Mouse (Mus musculus) lung, embryonic 14.5 days (tissue): ENCODE data around the gene Jph3. TPM values are rescaled to one million over a fixed set of nuclear protein-coding genes. Genes with fewer than 3 reads are reported as not detected.

ENCODE experiments used
- ATAC-seq: fragments of 200-750 bp; cut with Nextera tagmentation; 2 replicates; pipeline ENCODE4 v1.8.0; 2017; ENCODE audit warnings: mild to moderate bottlenecking, moderate TSS enrichment, moderate library complexity; ENCODE audit not compliant: insufficient read depth
- DNase-seq: peaks from one replicate; pipeline ENCODE4 v3.0.0-alpha.2; 2015
- H3K27ac ChIP-seq: fragments of 300-500 bp; sonication (generic); 2 replicates; pipeline ENCODE4 v1.5.1; 2014; ENCODE audit warnings: low read depth, mild to moderate bottlenecking, moderate library complexity
- H3K27me3 ChIP-seq: fragments of 300-500 bp; sonication (generic); 2 replicates; pipeline ENCODE4 v1.6.1; 2014; ENCODE audit warnings: low read length, control low read depth; ENCODE audit not compliant: insufficient read depth
- H3K36me3 ChIP-seq: fragments of 300-500 bp; sonication (generic); 2 replicates; pipeline ENCODE4 v1.6.1; 2014; ENCODE audit warnings: control low read depth; ENCODE audit not compliant: insufficient read depth
- H3K4me1 ChIP-seq: fragments of 300-500 bp; sonication (generic); 2 replicates; pipeline ENCODE4 v1.6.1; 2014; ENCODE audit warnings: antibody characterized with exemption, control low read depth; ENCODE audit not compliant: insufficient read depth
- H3K4me2 ChIP-seq: fragments of 300-500 bp; sonication (generic); 2 replicates; pipeline ENCODE4 v1.6.1; 2014; ENCODE audit warnings: mild to moderate bottlenecking
- H3K4me3 ChIP-seq: fragments of 300-500 bp; sonication (generic); 2 replicates; pipeline ENCODE4 v1.5.1; 2014; ENCODE audit warnings: low read depth, low read length
- H3K9ac ChIP-seq: fragments of 300-500 bp; sonication (generic); 2 replicates; pipeline ENCODE4 v1.6.1; 2014
- H3K9me3 ChIP-seq: fragments of 300-500 bp; sonication (generic); 2 replicates; pipeline ENCODE4 v1.6.1; 2016; ENCODE audit warnings: low read depth, low read length, control low read depth
- CTCF ChIP-seq: IDR thresholded peaks from 2 replicates; pipeline ENCODE4 v1.5.1; 2016; ENCODE audit warnings: antibody characterized with exemption, low read depth
- WGBS: fragments of 180-500 bp; shearing (Covaris S2); extraction: QIAGEN DNeasy Blood & Tissue Kit; methylation state at CpG from one replicate; pipeline ENCODE4 v1.1.7; 2014; 5-methylcytosine and 5-hydroxymethylcytosine counted together
- polyA plus RNA-seq: library from polyadenylated mRNA; unstranded; fragments of >200 nt; fragmentation: Nextera tagmentation; extraction: Ambion mirVana; gene quantifications from 2 replicates; pipeline ENCODE4 v1.2.1, GENCODE M21; 2014

The Jph3 gene
- polyA plus RNA-seq, 1 experiment from 2014 or later: 0.22 TPM

DNA sequence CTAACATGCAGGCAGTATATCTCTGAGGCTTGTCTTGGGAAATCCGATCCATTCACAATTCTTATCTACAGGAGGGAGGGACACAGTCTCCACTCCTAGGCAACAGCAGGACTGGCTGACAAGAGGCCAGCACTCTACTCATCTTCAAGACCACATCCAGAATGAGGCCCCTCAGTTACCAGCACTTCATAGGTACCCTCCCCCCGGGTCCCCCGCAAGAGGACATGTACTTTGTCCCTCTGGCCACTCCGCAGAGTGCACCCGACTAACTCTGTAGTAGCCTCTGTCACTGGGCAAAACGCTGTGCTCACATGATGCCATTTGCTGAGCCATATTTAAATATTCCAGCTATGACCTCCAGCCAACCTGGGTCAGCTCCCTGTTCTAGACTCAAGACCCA lies 69.0 kb downstream of the Jph3 start:
- no peak for TF ChIP-seq CTCF
- DNase-seq (no peak), ATAC-seq (no peak)
- H3K27ac ChIP-seq: no peak overlapping the region
- no peak overlapping the region for H3K9ac ChIP-seq
- H3K4me2 ChIP-seq: no peak overlapping the region
- H3K4me1 ChIP-seq: no peaks in the 10 kb centered on the region
- 65% methylated on average over 6 of the region's 6 CpGs for WGBS
- H3K9me3 ChIP-seq: no peaks in the 10 kb centered on the region
- no peaks in the 10 kb centered on the region for H3K27me3 ChIP-seq
- no peak overlapping the region for H3K4me3 ChIP-seq
- peaks cover 74% of the 10 kb centered on the region for H3K36me3 ChIP-seq

DNA sequence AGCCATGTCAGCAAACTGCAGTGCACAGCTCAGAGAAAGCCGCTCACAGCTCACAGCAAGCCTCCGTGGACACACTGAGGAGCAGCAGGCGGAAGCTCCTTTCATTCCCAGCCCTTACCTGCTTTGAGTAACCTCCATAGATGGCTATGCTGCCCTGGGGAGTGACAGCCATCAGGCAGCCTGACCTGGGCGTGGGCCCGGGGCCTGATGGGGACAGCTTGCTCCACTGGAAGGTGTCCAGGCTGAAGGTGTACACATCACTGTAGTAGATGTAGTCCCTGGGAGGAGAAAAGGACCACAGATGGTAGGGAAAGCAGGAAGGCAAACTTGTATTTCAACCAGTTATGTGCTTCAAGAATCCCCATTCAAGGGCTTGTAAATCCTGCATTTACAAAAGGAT lies 75.4 kb downstream of the Jph3 start:
- H3K36me3 ChIP-seq: peaks cover 49% of the 10 kb centered on the region

DNA sequence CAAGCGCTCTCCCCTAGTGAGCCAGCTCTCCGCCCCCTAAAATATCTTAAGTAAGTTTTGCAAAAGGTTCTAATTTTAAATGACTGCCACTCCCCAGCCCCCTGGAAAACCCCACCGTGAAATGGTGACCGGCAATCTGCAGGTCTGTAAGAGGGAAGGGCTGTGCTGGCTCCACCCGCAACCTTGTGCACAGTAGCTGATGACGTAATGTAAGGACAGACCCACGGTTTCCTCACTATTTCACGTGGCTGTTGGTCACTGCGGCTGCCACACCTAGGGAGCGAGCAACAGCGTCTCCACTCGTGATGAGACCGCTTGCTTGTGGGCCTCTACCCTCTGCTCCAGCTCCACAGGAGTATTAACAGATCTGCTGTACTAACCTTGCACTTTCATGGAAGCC lies 76.7 kb downstream of the Jph3 start:
- H3K9ac ChIP-seq: no peak overlapping the region
- TF ChIP-seq CTCF: no peak
- no peaks in the 10 kb centered on the region for H3K9me3 ChIP-seq
- H3K4me3 ChIP-seq: no peak overlapping the region
- H3K36me3 ChIP-seq: peaks cover 43% of the 10 kb centered on the region
- no peaks in the 10 kb centered on the region for H3K27me3 ChIP-seq
- ATAC-seq (no peak), DNase-seq (no peak)
- 91% methylated on average over 13 of the region's 13 CpGs for WGBS
- no peak overlapping the region for H3K27ac ChIP-seq
- H3K4me2 ChIP-seq: no peak overlapping the region
- H3K4me1 ChIP-seq: no peaks in the 10 kb centered on the region

More for the DNA sequence above, 75.4 kb downstream of the Jph3 start:
- no peak for TF ChIP-seq CTCF
- Histone ChIP-seq H3K4me1 (no peaks in the 10 kb centered on the region), H3K9me3 (no peaks in the 10 kb centered on the region), H3K4me3 (no peak overlapping the region), H3K27ac (no peak overlapping the region), H3K27me3 (no peaks in the 10 kb centered on the region), H3K9ac (no peak overlapping the region), H3K4me2 (no peak overlapping the region)
- DNase-seq (no peak), ATAC-seq (no peak)
- WGBS: 92% methylated on average over 5 of the region's 5 CpGs

DNA sequence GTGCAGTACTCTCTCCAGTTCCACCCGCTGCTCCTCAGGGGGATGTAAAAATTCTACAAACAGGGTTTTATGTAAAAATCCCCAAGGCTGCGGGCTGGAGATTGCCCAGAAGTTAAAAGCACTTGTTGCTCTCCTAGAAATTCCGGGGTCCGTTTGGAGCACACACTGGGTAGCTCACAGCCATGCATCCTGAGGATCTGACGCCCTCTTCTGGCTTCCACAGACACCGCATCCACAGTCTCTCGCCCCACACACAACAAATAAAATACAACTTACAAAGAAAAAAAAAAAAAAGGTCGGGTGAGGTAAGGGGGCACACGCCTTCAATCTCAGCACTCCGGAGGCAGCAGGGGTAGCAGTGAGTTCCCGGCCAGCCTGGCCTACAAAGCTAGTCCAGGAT lies 78.6 kb downstream of the Jph3 start:
- WGBS: 74% methylated on average over 11 of the region's 11 CpGs
- ATAC-seq: no peak
- DNase-seq: no peak
- Histone ChIP-seq H3K4me2 (no peak overlapping the region), H3K27me3 (no peaks in the 10 kb centered on the region), H3K4me1 (no peaks in the 10 kb centered on the region), H3K9me3 (no peaks in the 10 kb centered on the region), H3K36me3 (peaks cover 46% of the 10 kb centered on the region), H3K27ac (no peak overlapping the region), H3K9ac (no peak overlapping the region), H3K4me3 (no peak overlapping the region)
- no peak for TF ChIP-seq CTCF

DNA sequence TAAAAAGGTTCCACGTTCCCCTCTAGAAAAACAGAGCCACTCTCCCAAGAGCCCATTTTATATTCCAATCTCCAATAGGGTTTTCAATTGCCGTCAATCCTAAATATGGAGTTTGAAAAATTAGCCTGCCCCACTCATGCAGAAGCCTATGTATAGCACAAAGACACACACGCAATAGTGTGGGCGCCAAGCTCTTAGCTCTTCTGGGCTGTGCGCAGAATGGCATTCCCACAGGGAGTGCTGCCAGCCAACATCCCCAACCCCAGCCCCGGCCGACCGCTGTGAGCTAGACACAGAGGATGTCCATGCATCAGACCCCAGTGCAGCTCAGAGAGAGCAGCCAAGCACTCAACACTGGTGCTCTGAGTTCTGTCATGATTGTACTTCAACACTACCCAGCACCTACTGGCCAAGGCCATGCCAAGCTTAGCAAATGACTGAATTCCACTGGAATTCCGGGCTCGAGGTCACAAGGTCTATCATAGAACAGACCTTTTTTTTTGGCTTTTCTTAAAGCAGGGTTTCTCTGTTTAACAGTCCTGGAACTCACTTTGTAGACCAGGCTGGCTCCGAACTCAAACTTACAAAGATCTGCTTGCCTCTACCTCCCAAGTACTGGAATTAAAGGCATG lies 80.2 kb downstream of the Jph3 start:
- TF ChIP-seq CTCF: no peak
- Histone ChIP-seq H3K9me3 (no peaks in the 10 kb centered on the region), H3K4me3 (no peak overlapping the region), H3K9ac (no peak overlapping the region), H3K27ac (no peak overlapping the region), H3K4me1 (no peaks in the 10 kb centered on the region), H3K4me2 (no peak overlapping the region), H3K27me3 (no peaks in the 10 kb centered on the region), H3K36me3 (peaks cover 44% of the 10 kb centered on the region)
- DNase-seq (no peak), ATAC-seq (no peak)
- WGBS: 92% methylated on average over 11 of the region's 11 CpGs

DNA sequence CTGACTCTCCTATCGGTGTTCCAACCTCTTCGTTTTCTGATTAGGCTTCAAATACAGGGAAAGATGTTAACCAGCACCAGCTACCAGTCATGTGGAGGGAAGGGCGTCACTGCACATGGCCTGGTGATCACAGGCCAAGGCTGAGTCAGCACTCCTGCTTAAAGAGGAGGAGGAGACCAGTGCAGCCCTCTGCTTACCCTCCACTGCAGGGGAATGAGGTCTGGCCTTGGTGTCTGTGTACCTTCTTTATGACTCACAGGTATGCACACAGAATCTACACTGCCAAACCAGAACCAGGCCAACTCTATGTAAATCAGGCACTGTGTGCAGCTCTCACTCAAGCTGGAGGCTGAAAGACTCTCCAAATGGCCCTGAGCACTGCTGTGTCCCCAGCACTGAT lies 82.1 kb downstream of the Jph3 start:
- no peak for TF ChIP-seq CTCF
- DNase-seq: no peak
- no peak for ATAC-seq
- H3K4me3 ChIP-seq: no peak overlapping the region
- no peak overlapping the region for H3K9ac ChIP-seq
- H3K27ac ChIP-seq: no peak overlapping the region
- peaks cover 29% of the 10 kb centered on the region for H3K36me3 ChIP-seq
- no peaks in the 10 kb centered on the region for H3K4me1 ChIP-seq
- 90% methylated on average over 3 of the region's 3 CpGs for WGBS
- H3K4me2 ChIP-seq: no peak overlapping the region
- H3K27me3 ChIP-seq: no peaks in the 10 kb centered on the region
- H3K9me3 ChIP-seq: no peaks in the 10 kb centered on the region

DNA sequence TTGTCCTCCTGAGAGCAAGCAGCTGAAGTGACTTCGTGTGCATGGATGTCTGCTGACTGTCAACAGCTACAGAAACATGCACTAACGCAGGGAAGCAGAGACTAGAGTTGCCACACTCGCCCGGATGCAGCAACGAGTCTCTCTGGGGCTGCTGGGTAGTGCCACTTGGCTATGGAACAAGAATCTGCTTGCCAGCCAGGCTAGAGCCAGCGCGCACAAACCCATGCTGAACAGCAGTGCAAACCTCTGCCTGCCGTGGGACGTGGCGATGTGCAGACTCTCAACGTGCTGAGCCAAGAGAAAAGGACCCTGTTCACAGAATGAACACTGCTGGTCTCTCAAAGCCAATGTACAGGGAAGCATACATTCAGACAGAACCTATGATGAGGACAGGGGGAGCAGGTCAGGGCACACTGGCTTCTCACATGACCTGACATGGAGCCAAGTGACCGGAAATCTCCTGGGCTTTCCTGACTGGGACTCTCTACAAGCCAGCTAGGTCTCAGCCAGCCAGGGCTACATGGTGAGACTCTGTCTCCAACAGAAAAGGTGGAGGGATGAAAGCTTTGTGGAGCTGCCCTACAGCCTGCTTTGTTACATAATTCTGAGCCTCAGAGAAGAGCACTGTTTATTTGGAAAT lies 82.6 kb downstream of the Jph3 start:
- H3K27me3 ChIP-seq: no peaks in the 10 kb centered on the region
- H3K9ac ChIP-seq: no peak overlapping the region
- no peaks in the 10 kb centered on the region for H3K4me1 ChIP-seq
- ATAC-seq (no peak), DNase-seq (no peak)
- no peak overlapping the region for H3K4me3 ChIP-seq
- WGBS: 93% methylated on average over 12 of the region's 12 CpGs
- TF ChIP-seq CTCF: no peak
- H3K27ac ChIP-seq: no peak overlapping the region
- H3K9me3 ChIP-seq: no peaks in the 10 kb centered on the region
- H3K4me2 ChIP-seq: no peak overlapping the region
- peaks cover 30% of the 10 kb centered on the region for H3K36me3 ChIP-seq
